Mouse (Mus musculus): ENCODE measurements around the gene Atp1b2. TPM values are rescaled to one million over a fixed set of nuclear protein-coding genes. Genes with fewer than 3 reads are reported as not detected.

The Atp1b2 gene
- total RNA-seq, 1 experiment from 2014 or later, result not detected

DNA sequence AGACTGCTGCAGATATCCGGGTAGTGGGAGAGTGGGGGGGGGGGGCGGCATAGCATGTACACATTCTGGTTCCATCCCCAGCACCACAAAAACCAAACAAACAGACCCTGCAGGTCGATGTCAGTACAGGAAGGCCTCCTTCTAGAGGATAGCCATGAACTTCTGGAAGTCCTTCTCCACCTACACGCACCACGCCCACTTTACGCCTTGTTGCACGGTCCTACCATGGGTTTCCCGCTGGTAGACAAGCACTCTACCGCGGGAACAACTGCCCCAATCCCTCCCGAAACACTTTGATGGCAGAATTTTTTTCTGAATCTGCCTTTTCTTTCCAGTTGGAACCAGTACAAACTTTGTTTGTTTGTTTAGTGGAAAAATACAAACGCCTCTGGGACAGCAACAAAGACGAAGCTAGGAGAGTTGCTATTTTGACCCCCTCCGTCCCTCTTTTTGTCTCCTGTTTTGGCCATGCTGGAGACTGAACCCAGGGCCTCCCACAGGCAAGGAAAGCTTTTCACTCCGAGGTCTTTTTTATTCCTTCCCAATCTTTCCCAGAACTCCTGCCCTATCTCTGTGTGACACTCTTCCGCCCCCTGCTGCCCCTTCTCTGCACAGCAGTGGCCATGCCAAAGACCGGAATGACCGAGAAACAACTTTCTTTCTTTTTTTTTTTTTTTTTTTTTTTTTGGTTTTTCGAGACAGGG lies 8.0 kb upstream of the Atp1b2 start:
- ATAC-seq (replicated peaks; ENCODE audit: insufficient number of reproducible peaks, low FRiP score, low TSS enrichment, poor library complexity, severe bottlenecking), result no peak

- ATAC-seq (replicated peaks; ENCODE audit: insufficient number of reproducible peaks, low FRiP score, low TSS enrichment, poor library complexity, severe bottlenecking), result no peak
Observed at GRCm38 (mm10) chr11:69610899-69611298, 5.2 kb upstream of the Atp1b2 start.

GRCm38 (mm10) chr11:69609416-69609815 lies 3.7 kb upstream of the Atp1b2 start:
- no peak for ATAC-seq (replicated peaks; ENCODE audit: insufficient number of reproducible peaks, low FRiP score, low TSS enrichment, poor library complexity, severe bottlenecking)

DNA sequence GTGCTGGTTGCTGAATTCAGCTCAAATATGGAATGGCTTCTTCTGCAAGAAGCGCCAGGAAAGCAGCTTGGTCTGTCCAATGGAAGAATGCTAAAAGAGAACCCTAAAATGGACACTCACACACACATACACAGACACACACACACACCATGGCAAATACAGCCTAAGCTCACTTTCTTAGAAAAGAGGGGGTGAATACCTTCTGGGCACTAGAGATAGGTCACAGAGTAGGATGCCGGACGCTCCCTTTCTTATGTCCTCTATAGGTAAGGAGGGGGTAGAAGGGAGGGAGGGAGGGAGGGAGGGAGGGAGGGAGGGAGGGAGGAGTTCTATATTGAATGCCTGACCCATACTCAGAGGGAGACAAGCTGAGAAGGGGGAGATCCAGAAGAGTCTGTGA lies 2.8 kb upstream of the Atp1b2 start:
- ATAC-seq (replicated peaks; ENCODE audit: insufficient number of reproducible peaks, low FRiP score, low TSS enrichment, poor library complexity, severe bottlenecking), result no peak

GRCm38 (mm10) chr11:69606832-69607231 lies 1.1 kb upstream of the Atp1b2 start:
- no peak for ATAC-seq (replicated peaks; ENCODE audit: insufficient number of reproducible peaks, low FRiP score, low TSS enrichment, poor library complexity, severe bottlenecking)

- ATAC-seq (replicated peaks; ENCODE audit: insufficient number of reproducible peaks, low FRiP score, low TSS enrichment, poor library complexity, severe bottlenecking), result no peak
Observed at GRCm38 (mm10) chr11:69606491-69606795, 701 bp upstream of the Atp1b2 start.

DNA sequence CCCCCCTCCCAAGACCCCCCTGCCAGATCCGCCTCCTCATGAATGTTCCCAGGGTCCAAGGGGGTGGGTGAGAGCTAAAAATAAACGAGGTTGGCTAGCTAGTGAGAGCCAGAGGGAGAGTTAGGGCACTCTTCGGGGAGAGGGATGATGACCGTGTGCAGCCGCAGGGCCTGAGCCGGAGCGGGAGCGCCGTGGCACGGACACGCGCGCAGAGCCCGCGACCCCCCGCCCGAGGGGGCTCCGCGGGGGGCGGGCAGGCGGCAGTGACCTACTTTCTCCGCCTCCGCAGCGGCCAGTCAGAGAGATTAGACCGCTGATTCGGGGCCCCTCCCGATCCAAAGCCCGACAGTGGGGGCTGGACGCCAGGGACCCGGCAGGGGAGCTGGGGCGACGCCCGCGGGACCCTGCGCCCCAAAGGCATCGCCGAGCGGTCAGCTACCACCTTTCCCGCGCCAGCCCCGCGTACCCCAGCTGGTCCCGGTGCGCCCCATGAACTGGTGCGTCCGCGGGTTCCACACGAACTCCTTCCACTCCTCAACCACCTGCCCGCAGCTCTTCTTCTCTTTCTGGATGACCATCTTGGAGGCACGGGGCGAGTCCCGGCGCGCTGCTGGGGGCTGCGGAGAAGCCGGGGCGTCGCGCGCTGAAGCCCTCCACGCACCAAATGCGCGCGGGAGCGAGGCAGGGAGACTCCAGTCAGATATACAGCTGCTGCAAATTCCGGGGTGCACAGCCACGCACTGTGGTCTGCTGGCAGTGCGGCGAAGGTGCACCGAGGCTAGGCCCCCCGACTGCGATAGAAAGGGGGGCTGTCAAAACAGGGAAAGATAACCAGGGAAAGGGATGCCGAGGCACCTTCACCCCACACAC lies 712 bp downstream of the Atp1b2 start:
- no peak for ATAC-seq (replicated peaks; ENCODE audit: insufficient number of reproducible peaks, low FRiP score, low TSS enrichment, poor library complexity, severe bottlenecking)

GRCm38 (mm10) chr11:69604347-69604746 lies 1.4 kb downstream of the Atp1b2 start:
- no peak for ATAC-seq (replicated peaks; ENCODE audit: insufficient number of reproducible peaks, low FRiP score, low TSS enrichment, poor library complexity, severe bottlenecking)

DNA sequence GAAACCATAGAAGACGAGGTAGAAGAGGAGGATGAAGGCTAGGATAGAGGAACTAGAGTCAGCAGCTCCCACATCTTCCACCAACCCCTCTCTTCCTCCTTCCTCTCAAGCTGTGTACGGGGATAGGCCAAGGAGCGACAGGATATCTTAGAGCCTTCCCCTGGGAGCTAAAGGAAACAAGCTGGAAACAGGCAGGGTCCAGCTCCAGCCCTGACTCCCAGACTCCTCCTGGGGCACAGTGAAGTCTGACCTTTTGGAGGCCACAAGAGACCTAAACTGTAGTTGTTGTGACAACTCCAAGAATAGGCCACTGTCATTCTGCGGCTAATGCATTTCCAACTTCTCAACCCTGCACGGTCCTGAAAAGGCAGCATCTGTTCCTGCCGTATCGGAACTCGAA lies 2.2 kb downstream of the Atp1b2 start:
- ATAC-seq (replicated peaks; ENCODE audit: insufficient number of reproducible peaks, low FRiP score, low TSS enrichment, poor library complexity, severe bottlenecking), result no peak

DNA sequence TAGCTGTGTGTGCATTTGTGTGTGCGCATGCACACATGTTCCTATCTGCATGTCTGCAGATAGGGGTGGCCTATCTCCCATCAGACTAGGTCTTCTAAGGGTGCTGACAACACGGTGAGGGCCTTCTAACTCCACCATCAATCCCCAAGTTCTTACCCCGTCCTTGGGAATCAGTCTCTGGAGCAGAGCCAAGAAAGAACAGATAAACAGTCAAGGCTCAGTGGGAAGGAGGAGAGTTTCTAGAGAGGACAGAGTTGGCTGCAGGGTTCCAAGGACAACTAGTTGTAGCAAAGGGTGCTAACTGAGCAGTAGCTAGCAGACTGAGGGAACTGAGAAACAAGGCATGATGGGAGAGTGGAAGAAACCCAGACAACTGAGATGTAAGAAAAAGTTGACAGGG lies 4.0 kb downstream of the Atp1b2 start:
- ATAC-seq (replicated peaks; ENCODE audit: insufficient number of reproducible peaks, low FRiP score, low TSS enrichment, poor library complexity, severe bottlenecking), result no peak

- ATAC-seq (replicated peaks; ENCODE audit: insufficient number of reproducible peaks, low FRiP score, low TSS enrichment, poor library complexity, severe bottlenecking), result no peak
Observed at GRCm38 (mm10) chr11:69600098-69600497, 5.6 kb downstream of the Atp1b2 start.

DNA sequence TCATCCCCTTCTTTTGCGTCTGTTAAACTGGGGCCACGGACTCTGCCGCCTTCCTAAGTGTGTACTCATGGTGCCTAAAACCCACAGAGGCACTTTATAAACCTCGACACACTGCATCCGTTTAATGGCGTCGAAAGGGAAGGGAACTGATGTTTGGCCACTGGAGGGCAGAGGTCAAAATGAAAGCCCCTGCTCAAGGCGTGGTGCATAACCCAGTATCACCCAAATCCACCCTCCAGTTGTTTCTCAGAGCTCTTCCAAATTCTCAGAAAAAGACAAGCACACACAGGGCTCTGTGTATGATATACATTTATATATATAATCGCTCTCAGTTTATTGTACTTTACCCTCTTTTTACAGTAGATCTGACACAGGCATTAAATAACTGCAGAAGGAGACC lies 6.3 kb downstream of the Atp1b2 start:
- ATAC-seq (replicated peaks; ENCODE audit: insufficient number of reproducible peaks, low FRiP score, low TSS enrichment, poor library complexity, severe bottlenecking), result no peak

- ATAC-seq (replicated peaks; ENCODE audit: insufficient number of reproducible peaks, low FRiP score, low TSS enrichment, poor library complexity, severe bottlenecking), result no peak
Observed at GRCm38 (mm10) chr11:69594853-69595252, 10.9 kb downstream of the Atp1b2 start.

DNA sequence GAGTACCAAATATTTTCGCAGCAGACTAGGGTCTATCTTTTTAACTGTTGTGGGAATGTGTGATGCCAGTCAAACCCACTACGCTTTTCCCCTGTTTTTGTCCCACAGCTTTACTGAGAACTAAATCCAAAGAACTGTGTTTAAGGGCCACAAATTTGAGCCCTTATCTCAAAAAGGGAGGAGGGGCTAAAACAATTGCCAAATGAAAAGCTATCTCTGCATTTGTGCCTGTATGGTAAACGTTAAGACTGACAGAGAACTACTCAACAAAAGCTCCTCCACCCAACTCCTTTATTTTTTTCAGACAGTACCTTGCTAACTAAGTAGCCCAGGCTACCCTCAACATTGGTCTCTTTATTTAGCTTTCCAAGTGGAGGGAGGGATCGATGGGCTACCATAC lies 12.9 kb downstream of the Atp1b2 start:
- ATAC-seq (replicated peaks; ENCODE audit: insufficient number of reproducible peaks, low FRiP score, low TSS enrichment, poor library complexity, severe bottlenecking), result no peak

- ATAC-seq (replicated peaks; ENCODE audit: insufficient number of reproducible peaks, low FRiP score, low TSS enrichment, poor library complexity, severe bottlenecking), result no peak
Observed at GRCm38 (mm10) chr11:69591899-69592637, 13.7 kb downstream of the Atp1b2 start.

DNA sequence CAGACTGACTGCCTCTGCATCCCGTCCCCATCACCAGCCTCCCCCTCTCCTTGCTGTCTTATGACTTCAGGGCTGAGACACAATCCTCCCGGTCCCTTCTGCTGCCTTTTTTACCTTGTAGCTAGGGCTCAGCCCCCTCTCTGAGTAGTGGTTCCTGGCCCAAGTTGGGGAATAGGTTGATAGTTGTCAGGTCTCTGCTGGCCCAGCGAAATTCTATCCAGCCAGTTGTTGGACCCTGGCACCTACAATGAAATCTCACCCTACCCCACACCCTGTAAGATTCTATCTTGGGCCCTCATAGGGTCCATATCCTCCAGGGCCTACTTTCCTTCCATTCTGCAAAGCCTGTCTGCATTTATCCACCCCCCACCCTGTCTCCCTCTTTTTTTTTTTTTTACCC lies 14.3 kb downstream of the Atp1b2 start:
- no peak for ATAC-seq (replicated peaks; ENCODE audit: insufficient number of reproducible peaks, low FRiP score, low TSS enrichment, poor library complexity, severe bottlenecking)

- ATAC-seq (replicated peaks; ENCODE audit: insufficient number of reproducible peaks, low FRiP score, low TSS enrichment, poor library complexity, severe bottlenecking), result no peak
Observed at GRCm38 (mm10) chr11:69590622-69591021, 15.1 kb downstream of the Atp1b2 start.

GRCm38 (mm10) chr11:69589207-69589834 lies 16.4 kb downstream of the Atp1b2 start:
- no peak for ATAC-seq (replicated peaks; ENCODE audit: insufficient number of reproducible peaks, low FRiP score, low TSS enrichment, poor library complexity, severe bottlenecking)

- peak; percentile 55 for ATAC-seq (replicated peaks; ENCODE audit: insufficient number of reproducible peaks, low FRiP score, low TSS enrichment, poor library complexity, severe bottlenecking)
Observed at GRCm38 (mm10) chr11:69585718-69586325, 19.9 kb downstream of the Atp1b2 start.

Measured in monocyte, adult 5-6 weeks (primary cell).